Mouse (Mus musculus) ES-E14 (cell line): ENCODE results near the gene Atf7ip. TPM values are rescaled to one million over a fixed set of nuclear protein-coding genes. Genes with fewer than 3 reads are reported as not detected.

Experiments
- DNase-seq: peaks from one replicate; pipeline ENCODE4 v3.0.0-alpha.2; 2013; ENCODE audit warnings: low read depth, low spot score
- H3K27ac ChIP-seq: 2 replicates; pipeline ENCODE4 v1.5.1; 2012; ENCODE audit warnings: low read depth, mild to moderate bottlenecking, low read length, moderate library complexity, mixed read lengths; ENCODE audit not compliant: poor library complexity, insufficient read depth, severe bottlenecking
- H3K36me3 ChIP-seq: 2 replicates; pipeline ENCODE4 v1.6.1; 2012; ENCODE audit warnings: mild to moderate bottlenecking, low read length, moderate library complexity, mixed read lengths; ENCODE audit not compliant: control insufficient read depth, poor library complexity, insufficient read depth, severe bottlenecking
- H3K4me1 ChIP-seq, 2 experiments: fragments of 150-350 bp in 1 of 2; sonication (generic) in 1 of 2; 2 replicates each; pipeline ENCODE4 v1.6.1; 2012; ENCODE audit warnings: low read length in 2 of 2, mild to moderate bottlenecking in 1 of 2, mixed read lengths in 1 of 2; ENCODE audit not compliant: control insufficient read depth in 2 of 2, insufficient read depth in 2 of 2, poor library complexity in 1 of 2
- H3K4me3 ChIP-seq, 2 experiments: fragments of 150-350 bp in 1 of 2; sonication (generic) in 1 of 2; 2 replicates each; pipeline ENCODE4 v1.5.1; 2012; ENCODE audit warnings: low read length in 2 of 2, low read depth in 1 of 2, mild to moderate bottlenecking in 1 of 2, mixed read lengths in 1 of 2; ENCODE audit not compliant: insufficient read depth in 1 of 2, poor library complexity in 1 of 2, severe bottlenecking in 1 of 2
- H3K9ac ChIP-seq: 2 replicates; pipeline ENCODE4 v1.6.1; 2012; ENCODE audit warnings: low read depth, mild to moderate bottlenecking, low read length, mixed read lengths; ENCODE audit not compliant: poor library complexity, insufficient read depth, severe bottlenecking
- H3K9me3 ChIP-seq: fragments of 150-350 bp; sonication (generic); 2 replicates; pipeline ENCODE4 v1.6.1; 2012; ENCODE audit warnings: low read depth, mild to moderate bottlenecking, low read length; ENCODE audit not compliant: control insufficient read depth, insufficient read depth
- CHD2 ChIP-seq: IDR thresholded peaks from 2 replicates; pipeline ENCODE4 v1.6.1; 2014; ENCODE audit warnings: mild to moderate bottlenecking, low read depth, low read length, inconsistent platforms
- HCFC1 ChIP-seq: IDR thresholded peaks from 2 replicates; pipeline ENCODE4 v1.6.1; 2012; ENCODE audit warnings: low read length, inconsistent platforms, borderline replicate concordance; ENCODE audit not compliant: insufficient read depth
- MAFK ChIP-seq: IDR thresholded peaks from 2 replicates; pipeline ENCODE4 v1.6.1; 2014; ENCODE audit warnings: mild to moderate bottlenecking, low read depth, low read length, inconsistent platforms; ENCODE audit not compliant: insufficient read depth
- ZC3H11A ChIP-seq: IDR thresholded peaks from 2 replicates; pipeline ENCODE4 v1.6.1; 2012; ENCODE audit warnings: low read depth, mild to moderate bottlenecking, inconsistent platforms, low read length, borderline replicate concordance
- ZNF384 ChIP-seq: IDR thresholded peaks from 2 replicates; pipeline ENCODE4 v1.6.1; 2012; ENCODE audit warnings: low read depth, low read length, inconsistent platforms
- in situ Hi-C, 2 experiments: fragments of 600-800 bp; cut with MboI; formaldehyde crosslinking; loops; one replicate each; pipeline ENCODE4 v1.15.1; 2025; ENCODE audit warnings: low sequenced_read_pairs in 2 of 2, inconsistent platforms in 1 of 2; ENCODE audit not compliant: unreplicated experiment in 2 of 2
- total RNA-seq: library from RNA; depleted of rRNA; stranded (reverse); fragments of 300-350 nt; gene quantifications from 2 replicates; pipeline ENCODE4 v1.2.3, GENCODE M21; 2012; rRNA removed

Gene Atf7ip
- total RNA-seq, 1 experiment = 26.8 TPM

DNA sequence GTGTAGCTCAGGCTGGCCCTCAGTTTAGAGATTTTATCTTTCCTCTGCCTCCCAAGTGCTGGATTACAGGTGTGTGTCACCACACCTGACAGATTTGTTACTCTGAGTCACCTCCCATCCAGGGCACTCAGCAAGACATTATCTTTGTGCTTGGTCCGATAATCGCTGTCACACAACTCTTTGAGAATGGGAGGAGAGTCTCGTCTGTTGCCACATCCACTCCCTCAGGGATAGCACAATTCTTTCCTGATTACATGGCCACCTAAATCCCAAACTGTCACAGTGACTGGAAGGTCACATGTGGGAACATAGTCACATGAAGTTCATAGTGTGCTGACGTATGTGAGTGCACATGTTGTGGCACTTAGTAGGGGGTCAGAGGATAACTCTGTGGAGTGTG lies 152.3 kb downstream of the Atf7ip start:
- in situ Hi-C loops = no loop called here
- H3K4me3 ChIP-seq = no peak overlapping the region
- H3K27ac ChIP-seq = no peak overlapping the region
- H3K36me3 ChIP-seq = no peaks in the 10 kb centered on the region
- no peaks in the 10 kb centered on the region for H3K9me3 ChIP-seq
- no peak for DNase-seq
- TF ChIP-seq ZNF384 (no peak), MAFK (no peak), CHD2 (no peak), HCFC1 (no peak)
- H3K4me1 ChIP-seq = peaks cover 0 to 2% of the 10 kb centered on the region in 2 experiments; a peak in 1 of 4 replicates
- no peak overlapping the region for H3K9ac ChIP-seq

GRCm38 (mm10) chr6:136659226-136659625 lies 153.3 kb downstream of the Atf7ip start:
- no peak for DNase-seq
- Histone ChIP-seq H3K4me1 (peaks cover 0 to 2% of the 10 kb centered on the region in 2 experiments; a peak in 1 of 4 replicates), H3K9me3 (no peaks in the 10 kb centered on the region), H3K9ac (no peak overlapping the region), H3K27ac (no peak overlapping the region), H3K36me3 (no peaks in the 10 kb centered on the region), H3K4me3 (no peak overlapping the region)
- TF ChIP-seq ZNF384 = no peak
- no peak for TF ChIP-seq HCFC1
- no peak for TF ChIP-seq ZC3H11A
- TF ChIP-seq MAFK = no peak
- in situ Hi-C loops = no loop called here

Other genes starting within 250 kb of the Atf7ip start
- gene Gm8994, start 178.6 kb upstream of the Atf7ip start, total RNA-seq = 37.0 and 52.4 TPM in 2 replicates
- gene E330021D16Rik, start 90.6 kb upstream of the Atf7ip start, total RNA-seq = 0.36 TPM in 1 of 2 replicates, not detected in the other
- gene Plbd1, start 155.8 kb downstream of the Atf7ip start, total RNA-seq = 2.5 and 3.0 TPM in 2 replicates